Mouse (Mus musculus): ENCODE results near the gene Tubgcp2.

Tubgcp2 gene

GRCm38 (mm10) chr7:140036281-140037170 lies at the start of gene Tubgcp2, which contains the start of gene Zfp511:
Tubgcp2 (minus strand) TSS chr7:140036669.
Zfp511 (plus strand) TSS chr7:140036391.
- DNase-seq (ENCODE audit: low spot score) = peak; percentile 85

- no peak for DNase-seq (ENCODE audit: low spot score)
Measured at GRCm38 (mm10) chr7:140082242-140082678, 45.8 kb upstream of the Tubgcp2 start, which contains the start of gene Caly. Caly (minus strand) TSS chr7:140082548.

- DNase-seq (ENCODE audit: low spot score) = no peak
Measured at GRCm38 (mm10) chr7:140081408-140082241, 45.2 kb upstream of the Tubgcp2 start.

GRCm38 (mm10) chr7:140080503-140081156 lies 44.2 kb upstream of the Tubgcp2 start:
- DNase-seq (ENCODE audit: low spot score) = peak; percentile 54

- peak; percentile 54 for DNase-seq (ENCODE audit: low spot score)
Measured at GRCm38 (mm10) chr7:140078711-140079110, 42.2 kb upstream of the Tubgcp2 start.

GRCm38 (mm10) chr7:140077698-140078097 lies 41.2 kb upstream of the Tubgcp2 start:
- DNase-seq (ENCODE audit: low spot score) = no peak

GRCm38 (mm10) chr7:140070042-140070711 lies 33.7 kb upstream of the Tubgcp2 start:
- no peak for DNase-seq (ENCODE audit: low spot score)

- DNase-seq (ENCODE audit: low spot score) = no peak
Measured at GRCm38 (mm10) chr7:140067397-140067796, 30.9 kb upstream of the Tubgcp2 start.

GRCm38 (mm10) chr7:140063092-140063491 lies 26.6 kb upstream of the Tubgcp2 start:
- DNase-seq (ENCODE audit: low spot score) = no peak

GRCm38 (mm10) chr7:140062307-140062706 lies 25.8 kb upstream of the Tubgcp2 start:
- DNase-seq (ENCODE audit: low spot score) = no peak

GRCm38 (mm10) chr7:140061832-140062130 lies 25.3 kb upstream of the Tubgcp2 start:
- DNase-seq (ENCODE audit: low spot score) = no peak

- no peak for DNase-seq (ENCODE audit: low spot score)
Measured at GRCm38 (mm10) chr7:140060936-140061831, 24.7 kb upstream of the Tubgcp2 start.

GRCm38 (mm10) chr7:140059601-140060000 lies 23.1 kb upstream of the Tubgcp2 start:
- DNase-seq (ENCODE audit: low spot score) = no peak

- DNase-seq (ENCODE audit: low spot score) = no peak
Measured at GRCm38 (mm10) chr7:140058528-140058927, 22.1 kb upstream of the Tubgcp2 start.

- DNase-seq (ENCODE audit: low spot score) = no peak
Measured at GRCm38 (mm10) chr7:140057413-140058407, 21.2 kb upstream of the Tubgcp2 start.

GRCm38 (mm10) chr7:140054124-140054523 lies 17.7 kb upstream of the Tubgcp2 start:
- DNase-seq (ENCODE audit: low spot score) = no peak

GRCm38 (mm10) chr7:140049115-140049689 lies 12.7 kb upstream of the Tubgcp2 start:
- no peak for DNase-seq (ENCODE audit: low spot score)

GRCm38 (mm10) chr7:140048361-140049114 lies 12.1 kb upstream of the Tubgcp2 start, which contains the start of gene Msx3:
Msx3 (minus strand) TSS chr7:140049089.
- DNase-seq (ENCODE audit: low spot score) = no peak
